Mouse (Mus musculus) adrenal gland, adult (tissue): ENCODE results near the gene Mfap5.
A peak's percentile ranks its signal among the peaks of the same experiment; 100 is the strongest.
"Not testable (repeated sequence)": the region's sequence is repeated elsewhere in the genome, so short reads cannot be mapped to it uniquely, and the experiment has no call there.

ENCODE experiments used
- DNase-seq, 2 experiments: peaks; one replicate each; pipeline ENCODE4 v3.0.0; 2022 to 2023; ENCODE audit warnings: low spot score in 1 of 2; ENCODE audit not compliant: inconsistent age in 2 of 2

The Mfap5 gene

GRCm38 (mm10) chr6:122505545-122505944, at the start of gene Mfap5:
Gene Mfap5, plus strand, starts transcription at chr6:122505845.
- no peak for DNase-seq

- DNase-seq = no peak
Measured at GRCm38 (mm10) chr6:122458946-122459693, 46.5 kb upstream of the Mfap5 start.

GRCm38 (mm10) chr6:122466092-122466713, 39.4 kb upstream of the Mfap5 start:
- peak in 1 of 2 experiments; percentile 33 for DNase-seq

GRCm38 (mm10) chr6:122469030-122469640, 36.5 kb upstream of the Mfap5 start:
- no peak for DNase-seq

- no peak for DNase-seq
Measured at GRCm38 (mm10) chr6:122470240-122470639, 35.4 kb upstream of the Mfap5 start.

GRCm38 (mm10) chr6:122471461-122471860, 34.2 kb upstream of the Mfap5 start:
- DNase-seq = not testable (repeated sequence)

- DNase-seq = no peak
Measured at GRCm38 (mm10) chr6:122478062-122478461, 27.6 kb upstream of the Mfap5 start.

GRCm38 (mm10) chr6:122485401-122486296, 20.0 kb upstream of the Mfap5 start:
- DNase-seq = peak in 1 of 2 experiments; percentile 38

- peak in 1 of 2 experiments; percentile 51 for DNase-seq
Measured at GRCm38 (mm10) chr6:122486297-122487117, 19.1 kb upstream of the Mfap5 start.

- no peak for DNase-seq
Measured at GRCm38 (mm10) chr6:122490929-122491512, 14.6 kb upstream of the Mfap5 start.

GRCm38 (mm10) chr6:122491557-122491956, 14.1 kb upstream of the Mfap5 start:
- DNase-seq = peak; percentile 72 to 88

GRCm38 (mm10) chr6:122492479-122492878, 13.2 kb upstream of the Mfap5 start:
- peak in 1 of 2 experiments; percentile 20 for DNase-seq

- DNase-seq = peak in 1 of 2 experiments; percentile 56
Measured at GRCm38 (mm10) chr6:122493799-122494472, 11.7 kb upstream of the Mfap5 start.

GRCm38 (mm10) chr6:122495082-122495881, 10.4 kb upstream of the Mfap5 start:
- peak in 1 of 2 experiments; percentile 65 for DNase-seq

- peak in 1 of 2 experiments; percentile 68 for DNase-seq
Measured at GRCm38 (mm10) chr6:122496501-122496900, 9.1 kb upstream of the Mfap5 start.

GRCm38 (mm10) chr6:122498661-122499060, 7.0 kb upstream of the Mfap5 start, which contains the start of gene Rimklb:
Gene Rimklb, minus strand, starts transcription at chr6:122498761.
- no peak for DNase-seq

GRCm38 (mm10) chr6:122505041-122505440, 604 bp upstream of the Mfap5 start:
- no peak for DNase-seq

- no peak for DNase-seq
Measured at GRCm38 (mm10) chr6:122508494-122508893, 2.8 kb downstream of the Mfap5 start.
